19 mouse cellular contexts compared by ENCODE assay signal in the genomic region with DNA sequence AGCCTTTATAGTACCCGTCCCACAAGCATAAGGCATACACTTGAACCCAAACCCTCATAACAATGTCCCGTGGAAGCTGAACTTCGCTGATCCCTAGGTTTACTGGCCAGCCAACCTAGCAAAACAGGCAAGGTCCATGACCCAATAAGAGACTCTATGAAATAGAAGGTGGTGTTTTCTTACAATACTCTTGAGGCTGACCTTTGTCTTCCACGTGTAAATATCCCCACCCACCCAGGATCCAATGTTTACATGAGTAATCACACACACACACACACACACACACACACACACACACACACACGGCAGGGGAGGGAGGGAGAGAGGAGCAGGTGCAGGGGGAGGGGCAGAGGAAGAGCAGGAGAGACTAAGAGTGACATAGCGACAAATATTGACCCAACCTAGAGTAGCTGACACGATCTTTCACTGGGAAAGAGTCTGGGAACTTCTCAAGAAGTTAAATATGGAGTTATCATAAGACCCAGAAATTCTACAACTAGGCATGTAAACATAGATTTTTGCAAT.
"Had no signal": no experiment of that assay in that cellular context is flagged by ENCODE, and none has a peak within 500 bp of the region (broad histone marks: within the 10 kb centered on the region; RNA-seq: fewer than 3 reads in every experiment).

No protein-coding gene starts in this region.

- H3K4me2 ChIP-seq: lung, embryonic 15.5 days; midbrain, embryonic 11.5 days; midbrain, embryonic 13.5 days; midbrain, embryonic 15.5 days; neural tube, embryonic 12.5 days had no signal

- H3K9ac ChIP-seq: lung, embryonic 15.5 days; midbrain, embryonic 13.5 days; midbrain, embryonic 15.5 days; neural tube, embryonic 12.5 days had no signal

- H3K36me3 ChIP-seq: lung, embryonic 15.5 days; midbrain, embryonic 13.5 days; midbrain, embryonic 15.5 days; neural tube, embryonic 12.5 days had no signal

- H3K9me3 ChIP-seq: lung, embryonic 15.5 days; megakaryocyte, embryonic 14.5 days; midbrain, embryonic 13.5 days; midbrain, embryonic 15.5 days; neural tube, embryonic 12.5 days had no signal

- H3K27me3 ChIP-seq: lung, embryonic 15.5 days; megakaryocyte, embryonic 14.5 days; midbrain, embryonic 13.5 days; midbrain, embryonic 15.5 days; neural tube, embryonic 12.5 days had no signal

- H3K27ac ChIP-seq: lung, embryonic 15.5 days; macrophage; midbrain, embryonic 13.5 days; midbrain, embryonic 15.5 days; neural tube, embryonic 12.5 days had no signal

- H3K4me3 ChIP-seq: lung, embryonic 15.5 days; megakaryocyte, embryonic 14.5 days; midbrain, embryonic 13.5 days; midbrain, embryonic 15.5 days; neural tube, embryonic 12.5 days had no signal

- DNase-seq: lung, adult 2 months; lung, postnatal 14 days; lung, postnatal 36 days; retina, postnatal 1 day; right cerebral cortex, adult 18-20 months; right cerebral cortex, postnatal 25 days; right cerebral cortex, postnatal 4 days; spleen, adult 18-20 months; thymus, adult 18-20 months; thymus, postnatal 14 days; thymus, postnatal 36 days had no signal

- ATAC-seq: lung, postnatal 0 days; midbrain, embryonic 13.5 days; midbrain, embryonic 15.5 days had no signal

- H3K4me1 ChIP-seq: lung, embryonic 15.5 days; megakaryocyte, embryonic 14.5 days; midbrain, embryonic 15.5 days; neural tube, embryonic 12.5 days had no signal
